Comparison of ENCODE assay signal across 8 mouse cellular contexts in the genomic region with DNA sequence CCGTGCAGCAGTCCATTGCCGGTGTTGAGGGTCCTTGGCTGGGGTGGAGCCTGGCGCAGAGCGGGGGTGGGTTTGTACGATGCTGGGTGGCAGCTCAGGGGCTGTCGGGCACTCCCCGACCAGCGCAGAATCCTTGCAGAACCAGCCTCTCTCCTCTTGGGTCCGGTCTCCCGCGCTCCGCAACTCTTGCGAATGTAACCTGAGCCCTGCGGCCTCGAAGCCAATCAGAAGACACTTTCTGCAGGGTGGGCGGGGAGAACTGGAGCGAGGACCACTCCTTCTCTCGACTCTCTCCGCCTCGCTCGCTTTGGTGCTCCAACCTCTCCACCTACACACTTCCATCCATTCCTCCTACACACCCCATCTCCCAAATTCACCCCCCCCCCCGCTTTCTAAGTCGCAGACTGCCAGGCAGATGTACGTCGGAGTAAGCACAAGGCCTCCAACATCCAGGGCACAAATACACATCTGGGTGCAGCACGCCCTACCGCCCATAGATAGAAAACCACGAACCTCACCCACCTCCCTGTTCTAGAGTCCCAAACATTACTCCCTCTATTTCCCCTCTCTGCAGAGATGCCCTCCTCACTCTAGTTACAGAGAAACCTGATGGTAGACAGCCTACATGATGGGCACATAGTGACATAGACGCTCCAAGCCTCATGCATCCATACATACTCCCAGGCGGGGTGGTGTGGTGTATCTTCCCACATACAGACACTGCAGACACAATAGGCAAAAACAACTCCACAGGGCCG. TPM values are rescaled to one million over a fixed set of nuclear protein-coding genes. Genes with fewer than 3 reads are reported as not detected.
DNase-seq lines count a peak whose midpoint lies in the region; ATAC-seq lines count a peak whose summit lies in the region.

Gene Nrgn (minus strand): TSS at position 369 of the 758 bp plus-strand sequence.

- no peaks in the 10 kb centered on the region for H3K9me3 ChIP-seq in hindbrain, embryonic 10.5 days
- H3K9me3 ChIP-seq in lung, embryonic 16.5 days (ENCODE audit: control insufficient read depth, low read length) = no peaks in the 10 kb centered on the region

- H3K27me3 ChIP-seq in hindbrain, embryonic 10.5 days (ENCODE audit: insufficient read depth, poor library complexity, severe bottlenecking) = peaks cover 92% of the 10 kb centered on the region
- H3K27me3 ChIP-seq in lung, embryonic 16.5 days (ENCODE audit: control insufficient read depth, insufficient read depth, low read depth, low read length) = no peaks in the 10 kb centered on the region; the same call in 1 of the 2 replicates

- no peaks in the 10 kb centered on the region for H3K36me3 ChIP-seq in hindbrain, embryonic 10.5 days
- H3K36me3 ChIP-seq in lung, embryonic 16.5 days (ENCODE audit: control insufficient read depth, insufficient read depth, low read length) = no peaks in the 10 kb centered on the region

- peak within 1 kb of the TSS; percentile 65 for H3K9ac ChIP-seq in lung, embryonic 16.5 days (ENCODE audit: low read length)

- peak; percentile 91 for DNase-seq in ES-CJ7 (ENCODE audit: low read depth, low spot score)
- DNase-seq in brain, embryonic 18.5 days (ENCODE audit: low read depth, low spot score) = peak; percentile 50
- DNase-seq in hindbrain, embryonic 10.5 days (ENCODE audit: low spot score) = peak; percentile 86
- peak; percentile 77 to 83 for DNase-seq in layer of hippocampus, postnatal 10 days (ENCODE audit: low spot score in 2 of 2)
- DNase-seq in ovary, postnatal 14 days (ENCODE audit: low spot score) = peak; percentile 76
- DNase-seq in thymus, postnatal 4 days = peak; percentile 78

- peak; percentile 69 for ATAC-seq in frontal cortex, adult (ENCODE audit: low TSS enrichment)
- ATAC-seq in lung, embryonic 16.5 days (ENCODE audit: low read depth) = peak; percentile 96

- peak within 1 kb of the TSS; percentile 55 for H3K4me3 ChIP-seq in hindbrain, embryonic 10.5 days
- H3K4me3 ChIP-seq in lung, embryonic 16.5 days (ENCODE audit: low read length) = peak within 1 kb of the TSS; percentile 57

- H3K27ac ChIP-seq in hindbrain, embryonic 10.5 days = no peak within 1 kb of the TSS
- no peak within 1 kb of the TSS for H3K27ac ChIP-seq in lung, embryonic 16.5 days (ENCODE audit: low read length)

- 5% methylated on average over 31 of the region's 31 CpGs for WGBS in hindbrain, embryonic 10.5 days
- WGBS in lung, embryonic 16.5 days = 5% methylated on average over 31 of the region's 31 CpGs

- peak within 1 kb of the TSS; percentile 95 for H3K4me2 ChIP-seq in lung, embryonic 16.5 days (ENCODE audit: low read depth, low read length)

- H3K4me1 ChIP-seq in hindbrain, embryonic 10.5 days (replicated peaks) = peaks cover 27% of the 10 kb centered on the region
- peaks cover 13% of the 10 kb centered on the region for H3K4me1 ChIP-seq in lung, embryonic 16.5 days (replicated peaks; ENCODE audit: control insufficient read depth, insufficient read depth, low read length)

RNA-seq across cellular contexts. Expression of gene Nrgn, which starts in this region (rescaled TPM):
- 1.2 and 2.6 TPM in 2 replicates for polyA plus RNA-seq in hindbrain, embryonic 10.5 days (2016; fragmentation: Nextera tagmentation; extraction: Ambion mirVana)
- 1,000 to 10,000 TPM; 1,430 to 1,457 TPM for total RNA-seq in layer of hippocampus, postnatal 10 days (2021)
- 4.7 and 9.0 TPM in 2 replicates for polyA plus RNA-seq in lung, embryonic 16.5 days (2015; fragmentation: Nextera tagmentation; extraction: Ambion mirVana)
